Mouse (Mus musculus) frontal cortex, postnatal 10 days (tissue): ENCODE measurements around the gene Lrrc3b.

ENCODE experiments used
- DNase-seq, 2 experiments: peaks; one replicate each; pipeline ENCODE4 v3.0.0; 2022; ENCODE audit warnings: low spot score in 2 of 2, mixed read lengths in 1 of 2

Lrrc3b gene

GRCm38 (mm10) chr14:15331370-15331769, 107.4 kb downstream of the Lrrc3b start:
- DNase-seq: no peak

- no peak for DNase-seq
Observed at GRCm38 (mm10) chr14:15330155-15330554, 108.6 kb downstream of the Lrrc3b start.

GRCm38 (mm10) chr14:15325872-15326271, 112.9 kb downstream of the Lrrc3b start:
- DNase-seq: no peak

- no peak for DNase-seq
Observed at GRCm38 (mm10) chr14:15322441-15323123, 116.2 kb downstream of the Lrrc3b start.

- no peak for DNase-seq
Observed at GRCm38 (mm10) chr14:15319399-15319915, 119.3 kb downstream of the Lrrc3b start.

- no peak for DNase-seq
Observed at GRCm38 (mm10) chr14:15308576-15308975, 130.2 kb downstream of the Lrrc3b start.
